Mouse (Mus musculus): ENCODE data around the gene Cdkal1.

- TF ChIP-seq CTCF (IDR thresholded peaks at IDR 0.05; ENCODE audit: control insufficient read depth, insufficient read depth, insufficient read length) (no peak), MAX (IDR thresholded peaks at IDR 0.05) (no peak), CEBPB (IDR thresholded peaks at IDR 0.05; ENCODE audit: low read depth) (no peak), USF1 (IDR thresholded peaks at IDR 0.05; ENCODE audit: low read depth) (no peak)
Observed at GRCm38 (mm10) chr13:29650576-29651236, 204.8 kb downstream of the Cdkal1 start.
